Mouse (Mus musculus): ENCODE measurements around the gene Zfp358.

The Zfp358 gene

GRCm38 (mm10) chr8:3492901-3493844 lies at the start of gene Zfp358:
Gene Zfp358, plus strand, starts transcription at chr8:3493138.
- peak; percentile 85 for DNase-seq (ENCODE audit: low spot score in 2 of 2)

DNA sequence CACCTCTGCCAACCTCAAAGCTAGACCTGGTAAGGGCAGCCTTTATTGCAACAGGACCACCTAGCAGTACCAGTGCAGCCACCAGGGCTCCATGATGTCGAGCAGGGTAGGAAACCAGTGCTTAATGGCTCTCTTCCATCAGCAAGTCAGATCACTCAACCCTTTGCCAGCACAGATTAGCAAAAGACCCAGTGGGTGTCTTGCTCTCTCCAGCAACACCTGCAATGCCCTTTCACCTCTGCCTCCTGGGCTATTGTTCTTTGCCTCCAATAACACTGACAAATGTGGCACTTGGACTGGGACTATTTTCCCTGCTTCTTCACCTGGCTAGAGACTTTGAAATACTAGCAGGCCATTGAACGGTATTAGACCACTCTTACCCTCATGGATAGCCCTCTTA lies 43.7 kb upstream of the Zfp358 start:
- DNase-seq (ENCODE audit: low spot score in 2 of 2), result no peak

- DNase-seq (ENCODE audit: low spot score in 2 of 2), result peak in 1 of 2 experiments; percentile 59
Measured at GRCm38 (mm10) chr8:3450670-3451069, 42.3 kb upstream of the Zfp358 start.

- DNase-seq (ENCODE audit: low spot score in 2 of 2), result no peak
Measured at GRCm38 (mm10) chr8:3451992-3452391, 40.9 kb upstream of the Zfp358 start.

DNA sequence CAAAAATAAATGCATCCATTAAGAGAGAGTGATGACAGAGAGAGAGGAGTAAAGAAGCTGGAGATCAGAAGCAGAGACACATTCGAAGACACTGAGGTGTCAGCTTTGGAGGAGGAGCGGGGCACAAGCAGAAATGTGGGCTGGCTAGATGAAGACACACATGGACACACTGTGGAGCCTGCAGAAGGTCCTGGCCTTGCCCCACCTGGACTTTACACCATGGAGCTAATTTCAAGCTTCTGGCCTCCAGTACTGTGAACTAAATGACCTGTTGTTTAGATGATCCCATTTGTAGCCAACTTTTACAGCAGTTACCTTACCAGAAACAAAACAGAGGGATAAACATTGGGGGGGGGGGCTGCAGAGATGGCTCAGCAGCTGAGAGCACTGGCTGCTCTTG lies 29.7 kb upstream of the Zfp358 start:
- DNase-seq (ENCODE audit: low spot score in 2 of 2), result no peak

DNA sequence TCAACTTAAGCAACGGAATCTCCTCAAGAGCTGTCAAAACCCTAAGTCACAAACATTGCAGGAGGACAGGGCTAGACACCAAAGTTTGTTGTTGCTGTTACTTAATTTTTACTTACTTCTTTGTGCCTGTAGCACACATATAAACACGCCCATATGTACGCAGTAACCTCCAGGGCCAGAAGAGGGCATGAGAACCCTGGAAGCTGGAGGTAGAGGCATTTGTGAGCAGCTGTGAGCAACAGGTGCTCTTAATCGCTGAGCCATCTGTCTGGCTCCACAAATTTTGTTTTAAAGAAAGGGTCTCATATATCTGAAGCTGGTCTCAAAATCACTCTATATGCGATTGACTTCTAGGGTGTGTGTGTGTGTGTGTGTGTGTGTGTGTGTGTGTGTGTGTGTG lies 28.6 kb upstream of the Zfp358 start:
- peak; percentile 44 to 58 for DNase-seq (ENCODE audit: low spot score in 2 of 2)

DNA sequence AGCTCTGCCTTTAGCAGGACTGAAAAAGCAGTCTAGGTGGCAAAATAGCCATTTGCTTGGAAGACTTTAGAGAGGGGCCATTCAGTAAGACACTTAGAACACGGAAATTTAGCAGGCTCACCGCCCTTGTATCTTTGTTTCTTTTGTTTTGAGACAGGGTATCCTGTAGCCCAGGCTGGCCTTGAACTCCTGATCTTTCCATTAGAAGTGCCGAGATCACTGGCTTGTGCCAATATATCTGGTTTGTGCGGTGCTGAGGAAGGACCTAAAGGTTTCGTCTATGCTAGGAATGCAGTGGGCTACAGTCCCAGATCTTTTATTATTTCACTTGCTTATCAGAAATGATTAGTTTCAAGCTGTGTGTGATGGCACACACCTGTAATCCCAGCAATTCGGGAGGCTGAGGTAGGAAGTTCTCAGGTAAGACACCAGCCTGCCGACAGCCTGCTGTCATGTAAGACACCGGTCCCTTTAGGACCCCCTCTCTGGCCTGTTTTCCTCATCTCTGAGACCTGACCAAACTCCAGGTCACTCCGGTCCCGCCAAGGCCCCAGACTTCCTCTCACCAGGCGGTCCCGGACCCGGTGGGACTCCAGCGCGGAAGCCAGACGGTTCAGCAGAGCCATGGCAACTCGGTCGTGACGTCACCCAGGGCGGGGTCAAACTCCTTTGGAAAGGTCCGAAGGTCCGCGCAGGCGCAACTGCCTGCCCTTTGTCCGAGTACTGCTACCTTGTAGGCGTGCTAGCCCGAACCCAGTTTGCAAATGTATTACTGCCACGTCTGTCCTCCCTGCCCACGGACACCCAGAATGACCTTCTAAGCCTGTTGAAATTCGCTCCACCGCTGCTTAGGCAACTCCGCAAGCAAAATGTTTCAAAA lies 25.7 kb upstream of the Zfp358 start, which contains the start of gene Pex11g:
Pex11g (minus strand) TSS at position 675 of the 880 bp plus-strand sequence.
- peak; percentile 93 to 94 for DNase-seq (ENCODE audit: low spot score in 2 of 2)

DNA sequence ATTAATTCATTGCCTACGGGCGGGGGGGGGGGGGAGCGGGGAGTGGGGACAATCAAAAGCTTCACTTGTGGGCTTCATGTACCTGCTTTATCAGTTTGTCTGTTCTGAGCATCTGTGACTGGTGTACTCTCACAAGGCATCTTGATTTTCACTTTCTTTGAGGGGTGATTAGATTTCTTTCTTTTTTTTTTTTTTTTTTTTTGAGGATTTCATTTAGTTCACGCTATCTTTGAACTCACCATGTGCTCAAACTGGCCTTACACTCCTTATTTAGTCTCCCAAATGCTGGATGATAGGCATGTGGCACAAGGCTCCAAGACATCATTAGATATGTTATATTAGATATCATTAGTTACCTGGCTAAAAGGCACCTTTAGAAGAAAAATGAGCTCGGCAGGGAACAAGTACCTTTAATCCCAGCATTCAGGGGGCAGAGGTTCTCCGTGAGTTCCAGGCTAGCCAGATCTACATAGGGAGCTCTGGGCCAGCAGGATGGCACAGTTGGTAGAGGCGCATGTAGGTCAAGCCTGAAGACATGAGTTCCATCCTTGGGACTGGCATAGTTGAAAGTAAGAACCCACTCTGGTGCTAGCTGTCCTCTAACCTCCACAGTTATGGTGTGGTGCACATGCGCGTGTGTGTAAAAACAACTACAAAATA lies 24.9 kb upstream of the Zfp358 start:
- DNase-seq (ENCODE audit: low spot score in 2 of 2), result peak in 1 of 2 experiments; percentile 19

GRCm38 (mm10) chr8:3468838-3469237 lies 24.1 kb upstream of the Zfp358 start:
- no peak for DNase-seq (ENCODE audit: low spot score in 2 of 2)

DNA sequence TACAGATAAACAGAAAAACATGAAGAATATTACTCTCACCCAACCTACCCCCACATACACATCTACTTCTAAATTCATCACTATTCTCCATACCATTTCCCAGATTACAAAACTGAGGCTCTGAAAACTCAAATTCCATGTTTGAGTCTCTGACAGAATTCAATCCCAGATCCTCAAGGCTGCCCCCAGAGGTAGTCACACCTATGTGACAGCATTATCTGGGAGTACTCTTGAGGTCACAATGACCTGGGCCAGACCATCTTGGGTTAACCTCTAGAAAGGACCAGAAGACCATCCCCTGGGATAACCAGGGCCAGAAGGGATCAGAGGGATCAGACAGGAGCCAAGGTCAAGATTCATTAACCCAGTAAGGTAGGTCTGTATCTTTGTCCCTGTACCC lies 22.4 kb upstream of the Zfp358 start, which contains the start of gene Tex45:
Tex45 (plus strand) TSS at position 301 of the 400 bp plus-strand sequence.
- DNase-seq (ENCODE audit: low spot score in 2 of 2), result no peak

DNA sequence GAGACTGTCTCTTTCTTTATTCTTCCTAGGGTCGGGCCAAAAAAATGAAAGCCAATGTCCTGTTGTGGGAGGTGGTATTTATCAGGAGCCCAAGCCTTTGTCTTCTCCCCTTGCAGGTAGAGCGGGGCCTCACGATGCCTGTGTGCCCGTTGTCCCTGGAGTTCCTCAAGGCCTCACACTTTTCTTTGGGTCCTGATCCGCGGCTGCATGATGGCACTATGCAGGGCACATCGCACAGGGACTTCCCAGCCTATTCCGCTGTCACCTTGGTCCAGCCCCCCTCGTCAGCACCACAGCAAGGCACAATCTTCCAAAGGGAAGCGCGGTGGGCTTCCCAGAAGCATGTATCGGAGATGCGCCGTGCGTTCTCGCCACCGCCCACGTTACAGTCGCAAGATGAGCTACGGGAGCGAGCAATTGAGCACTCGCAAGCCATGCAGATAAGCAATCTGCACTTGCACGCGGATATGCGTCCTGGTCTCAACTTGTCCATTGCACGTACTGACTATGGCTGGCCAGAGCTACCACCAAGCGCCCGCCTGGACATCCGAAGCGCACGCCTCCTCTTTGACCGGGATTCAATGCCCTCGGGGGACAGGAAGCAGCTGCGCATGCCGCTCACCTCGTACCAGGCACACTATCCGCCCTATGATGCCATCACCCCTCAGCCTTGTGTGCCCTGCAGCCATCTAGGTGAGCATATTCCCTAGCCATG lies 17.1 kb upstream of the Zfp358 start:
- no peak for DNase-seq (ENCODE audit: low spot score in 2 of 2)

GRCm38 (mm10) chr8:3480221-3480785 lies 12.6 kb upstream of the Zfp358 start:
- no peak for DNase-seq (ENCODE audit: low spot score in 2 of 2)

DNA sequence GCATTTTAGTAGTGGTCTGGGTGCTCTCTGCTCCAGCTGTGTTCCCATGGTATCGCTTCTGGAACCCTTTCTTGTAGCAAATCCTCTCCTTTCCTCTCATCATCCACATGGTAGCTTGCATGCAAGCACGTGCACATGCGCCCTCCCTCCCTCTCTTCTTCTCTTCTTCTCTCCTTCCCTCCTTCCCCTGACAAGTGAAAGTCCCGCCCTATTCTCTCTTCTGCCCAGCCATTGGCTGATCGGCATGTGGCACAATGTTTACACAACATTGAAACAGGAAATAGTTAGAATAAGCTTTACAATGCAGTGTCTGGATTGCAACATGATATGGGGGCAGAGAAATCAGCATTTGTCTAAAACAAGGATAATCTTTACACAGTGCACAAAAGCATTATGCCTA lies 11.3 kb upstream of the Zfp358 start:
- DNase-seq (ENCODE audit: low spot score in 2 of 2), result no peak

DNA sequence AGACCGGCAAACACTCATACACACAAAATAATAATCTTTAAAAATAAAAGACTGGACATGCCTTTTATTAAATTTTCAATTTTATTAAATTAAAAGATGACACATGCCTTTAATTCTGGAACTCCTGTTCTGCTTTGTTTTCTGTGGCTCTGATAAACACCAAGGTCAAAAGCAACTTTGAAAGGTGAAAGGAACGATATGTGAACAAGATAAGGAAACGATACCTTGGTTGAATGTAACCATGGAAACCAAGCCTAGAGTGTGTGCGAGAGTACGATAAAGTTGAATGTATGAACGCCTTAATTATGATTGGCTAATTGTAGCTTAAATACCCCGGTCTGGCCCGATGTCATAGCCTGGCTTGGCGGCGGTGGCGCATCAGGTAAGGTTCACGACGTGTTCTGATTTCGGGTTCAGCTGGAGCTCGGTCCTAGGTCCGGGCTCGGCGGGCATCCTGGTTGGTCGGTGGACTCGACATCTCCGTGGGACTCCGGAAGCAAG lies 10.6 kb upstream of the Zfp358 start:
- no peak for DNase-seq (ENCODE audit: low spot score in 2 of 2)

DNA sequence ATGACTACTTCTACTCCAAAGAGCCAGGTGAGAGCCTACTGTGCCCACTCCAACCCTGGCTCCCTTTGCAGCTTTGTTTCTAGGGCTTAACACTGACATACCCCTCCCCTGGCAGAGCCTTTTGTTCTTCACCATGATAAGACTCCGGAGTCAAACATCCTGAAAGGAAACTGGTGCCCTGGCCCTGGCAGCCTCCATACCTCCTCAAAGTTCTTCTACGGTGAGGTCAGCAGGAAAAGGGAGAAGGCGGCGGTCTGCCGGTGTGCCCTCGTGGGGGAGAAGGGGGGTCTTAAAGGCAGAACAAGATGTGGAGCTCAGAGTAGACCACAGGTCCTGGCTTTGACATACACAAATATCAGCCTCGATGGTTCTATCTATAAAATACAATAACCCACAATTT lies 9.4 kb upstream of the Zfp358 start:
- no peak for DNase-seq (ENCODE audit: low spot score in 2 of 2)

DNA sequence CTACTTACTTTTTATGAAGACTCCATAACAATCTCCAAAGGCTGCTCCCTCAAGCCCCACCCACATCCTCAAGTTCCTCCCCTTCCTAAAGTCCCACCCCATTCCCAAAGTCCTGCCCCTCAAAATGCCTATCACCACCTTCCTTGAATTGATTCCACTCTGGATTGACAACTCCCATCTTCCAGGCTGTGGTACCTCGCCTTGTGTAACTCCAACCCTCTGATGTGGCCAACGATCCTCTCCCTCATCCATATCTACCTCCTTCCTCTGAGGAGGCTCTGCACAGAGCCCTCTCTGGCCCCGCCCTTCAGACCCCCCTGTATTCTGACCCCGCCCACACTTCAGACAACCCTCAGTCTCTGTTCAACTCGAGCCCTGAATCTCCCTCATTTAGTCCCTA lies 7.7 kb upstream of the Zfp358 start:
- DNase-seq (ENCODE audit: low spot score in 2 of 2), result no peak

GRCm38 (mm10) chr8:3493845-3494208 lies 889 bp downstream of the Zfp358 start:
- no peak for DNase-seq (ENCODE audit: low spot score in 2 of 2)

DNA sequence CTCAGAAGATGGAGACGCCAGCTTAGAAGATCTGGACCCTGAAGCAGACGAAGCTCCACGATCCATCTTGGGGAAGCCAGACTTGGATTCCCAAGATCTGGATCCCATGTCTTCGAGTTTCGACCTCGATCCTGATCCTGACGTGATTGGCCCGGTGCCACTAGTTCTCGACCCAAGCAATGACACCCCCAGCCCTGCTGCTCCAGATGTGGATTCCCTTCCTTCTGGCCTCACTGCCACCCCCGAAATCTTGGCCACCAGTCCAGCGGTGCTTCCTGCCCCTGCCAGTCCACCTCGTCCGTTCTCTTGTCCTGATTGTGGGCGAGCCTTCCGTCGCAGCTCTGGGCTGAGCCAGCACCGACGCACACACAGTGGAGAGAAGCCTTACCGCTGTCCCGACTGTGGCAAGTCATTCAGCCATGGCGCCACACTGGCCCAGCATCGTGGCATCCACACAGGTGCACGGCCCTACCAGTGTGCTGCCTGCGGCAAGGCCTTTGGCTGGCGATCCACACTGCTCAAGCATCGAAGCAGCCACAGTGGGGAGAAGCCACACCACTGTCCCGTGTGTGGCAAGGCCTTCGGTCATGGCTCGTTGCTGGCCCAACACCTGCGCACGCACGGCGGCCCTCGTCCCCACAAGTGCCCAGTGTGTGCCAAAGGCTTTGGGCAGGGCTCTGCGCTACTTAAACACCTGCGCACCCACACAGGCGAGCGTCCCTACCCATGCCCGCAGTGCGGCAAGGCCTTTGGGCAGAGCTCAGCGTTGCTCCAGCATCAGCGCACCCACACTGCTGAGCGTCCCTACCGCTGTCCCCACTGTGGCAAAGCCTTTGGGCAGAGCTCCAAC lies 2.9 kb downstream of the Zfp358 start:
- no peak for DNase-seq (ENCODE audit: low spot score in 2 of 2)

- DNase-seq (ENCODE audit: low spot score in 2 of 2), result no peak
Measured at GRCm38 (mm10) chr8:3496428-3496748, 3.5 kb downstream of the Zfp358 start.

DNA sequence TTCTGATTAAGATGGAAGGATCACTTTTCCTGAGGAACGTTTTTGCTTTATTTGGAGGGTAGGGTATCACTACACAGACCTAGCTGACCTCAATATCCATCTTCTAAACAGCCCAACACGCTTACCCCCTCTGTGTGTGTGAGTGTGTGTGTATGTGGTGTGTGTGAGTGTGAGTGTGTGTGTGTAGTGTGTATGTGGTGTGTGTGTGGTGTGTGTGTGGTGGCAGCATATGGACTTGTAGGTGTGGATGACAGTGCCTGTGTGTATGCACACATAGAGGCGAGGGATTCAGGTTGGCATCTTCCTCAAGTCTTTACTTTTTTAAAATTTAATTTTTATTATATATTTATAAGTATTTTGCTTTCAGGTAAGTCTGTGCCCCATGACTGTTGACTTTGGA lies 5.6 kb downstream of the Zfp358 start:
- no peak for DNase-seq (ENCODE audit: low spot score in 2 of 2)

Data from right cerebral cortex, postnatal 10 days (tissue).